Mouse (Mus musculus) layer of hippocampus, adult 9-11 months (tissue): Measurements from ENCODE around the gene Spast.
"Not testable (repeated sequence)": the region's sequence is repeated elsewhere in the genome, so short reads cannot be mapped to it uniquely, and the experiment has no call there.

Experiments
- DNase-seq: peaks from one replicate; pipeline ENCODE4 v3.0.0; 2022

Gene Spast

GRCm38 (mm10) chr17:74338937-74339804, at the start of gene Spast:
Gene Spast (plus strand): TSS chr17:74338987.
- DNase-seq = peak; percentile 43

GRCm38 (mm10) chr17:74290198-74290597, 48.6 kb upstream of the Spast start:
- DNase-seq = no peak

- DNase-seq = no peak
Observed at GRCm38 (mm10) chr17:74290869-74291268, 47.9 kb upstream of the Spast start.

GRCm38 (mm10) chr17:74291640-74292361, 47.0 kb upstream of the Spast start:
- no peak for DNase-seq

GRCm38 (mm10) chr17:74293687-74294425, 44.9 kb upstream of the Spast start:
- peak; percentile 20 for DNase-seq

GRCm38 (mm10) chr17:74294426-74295025, 44.3 kb upstream of the Spast start:
- peak; percentile 83 for DNase-seq

GRCm38 (mm10) chr17:74295026-74295970, 43.5 kb upstream of the Spast start, which contains the start of gene Memo1:
Gene Memo1 (minus strand): TSS chr17:74295521.
- DNase-seq = peak; percentile 85

- DNase-seq = no peak
Observed at GRCm38 (mm10) chr17:74296076-74296823, 42.5 kb upstream of the Spast start.

- DNase-seq = not testable (repeated sequence)
Observed at GRCm38 (mm10) chr17:74296991-74297390, 41.8 kb upstream of the Spast start.

- DNase-seq = no peak
Observed at GRCm38 (mm10) chr17:74300089-74300488, 38.7 kb upstream of the Spast start.

- no peak for DNase-seq
Observed at GRCm38 (mm10) chr17:74304060-74304459, 34.7 kb upstream of the Spast start.

- no peak for DNase-seq
Observed at GRCm38 (mm10) chr17:74305616-74306015, 33.2 kb upstream of the Spast start.

- DNase-seq = no peak
Observed at GRCm38 (mm10) chr17:74306021-74306420, 32.8 kb upstream of the Spast start.

- no peak for DNase-seq
Observed at GRCm38 (mm10) chr17:74315445-74316308, 23.1 kb upstream of the Spast start.

- peak; percentile 88 for DNase-seq
Observed at GRCm38 (mm10) chr17:74316309-74316863, 22.4 kb upstream of the Spast start.

- no peak for DNase-seq
Observed at GRCm38 (mm10) chr17:74318721-74319120, 20.1 kb upstream of the Spast start.

GRCm38 (mm10) chr17:74322400-74323054, 16.3 kb upstream of the Spast start:
- no peak for DNase-seq

GRCm38 (mm10) chr17:74323844-74324243, 14.9 kb upstream of the Spast start, which contains the start of gene Dpy30:
Gene Dpy30 (minus strand): TSS chr17:74323944.
- no peak for DNase-seq

- not testable (repeated sequence) for DNase-seq
Observed at GRCm38 (mm10) chr17:74327195-74327594, 11.6 kb upstream of the Spast start.
